Mouse (Mus musculus) liver, embryonic 16.5 days (tissue): Measurements from ENCODE around the gene Wdr63. TPM values are rescaled to one million over a fixed set of nuclear protein-coding genes. Genes with fewer than 3 reads are reported as not detected.
A peak's percentile ranks its signal among the peaks of the same experiment; 100 is the strongest.

Experiments used
- ATAC-seq: fragments of 200-750 bp; cut with Nextera tagmentation; 2 replicates; pipeline ENCODE4 v1.8.0; 2017; ENCODE audit warnings: low read depth, mild to moderate bottlenecking, moderate number of reproducible peaks, moderate library complexity
- H3K27ac ChIP-seq: fragments of 300-500 bp; sonication (generic); 2 replicates; pipeline ENCODE4 v1.5.1; 2014; ENCODE audit warnings: mild to moderate bottlenecking, low read length
- H3K27me3 ChIP-seq: fragments of 300-500 bp; sonication (generic); 2 replicates; pipeline ENCODE4 v1.6.1; 2014; ENCODE audit warnings: low read depth, low read length, mixed read lengths; ENCODE audit not compliant: control insufficient read depth, insufficient read depth
- H3K36me3 ChIP-seq: fragments of 300-500 bp; sonication (generic); 2 replicates; pipeline ENCODE4 v1.6.1; 2014; ENCODE audit warnings: mild to moderate bottlenecking; ENCODE audit not compliant: control insufficient read depth, insufficient read depth
- H3K4me1 ChIP-seq: fragments of 300-500 bp; sonication (generic); 2 replicates; pipeline ENCODE4 v1.6.1; 2014; ENCODE audit warnings: low read depth, low read length, mixed read lengths; ENCODE audit not compliant: control insufficient read depth
- H3K4me2 ChIP-seq: fragments of 300-500 bp; sonication (generic); 2 replicates; pipeline ENCODE4 v1.6.1; 2014; ENCODE audit warnings: low read depth, low read length, mixed read lengths
- H3K4me3 ChIP-seq: fragments of 300-500 bp; sonication (generic); 2 replicates; pipeline ENCODE4 v1.5.1; 2014; ENCODE audit warnings: low read depth, mild to moderate bottlenecking, low read length
- H3K9ac ChIP-seq: fragments of 300-500 bp; sonication (generic); 2 replicates; pipeline ENCODE4 v1.6.1; 2014; ENCODE audit warnings: low read depth, low read length
- H3K9me3 ChIP-seq: fragments of 300-500 bp; sonication (generic); replicated peaks from 2 replicates; pipeline ENCODE4 v1.6.1; 2016; ENCODE audit warnings: low read length; ENCODE audit not compliant: control insufficient read depth
- WGBS: fragments of 180-500 bp; shearing (Covaris S2); extraction: QIAGEN DNeasy Blood & Tissue Kit; methylation state at CpG from one replicate; pipeline ENCODE4 v1.1.7; 2014; ENCODE audit not compliant: insufficient replicate concordance; 5-methylcytosine and 5-hydroxymethylcytosine counted together
- polyA plus RNA-seq: library from polyadenylated mRNA; unstranded; fragments of >200 nt; fragmentation: Nextera tagmentation; extraction: Ambion mirVana; gene quantifications from 2 replicates; pipeline ENCODE4 v1.2.1, GENCODE M21; 2015

Wdr63 gene
- polyA plus RNA-seq, 1 experiment from 2014 or later: not detected

GRCm38 (mm10) chr3:146053082-146053814 is 54.7 kb downstream of the Wdr63 start:
- Histone ChIP-seq H3K27me3 (no peaks in the 10 kb centered on the region), H3K4me1 (no peaks in the 10 kb centered on the region), H3K4me3 (no peak overlapping the region), H3K9me3 (no peaks in the 10 kb centered on the region), H3K27ac (no peak overlapping the region), H3K4me2 (no peak overlapping the region), H3K36me3 (no peaks in the 10 kb centered on the region), H3K9ac (no peak overlapping the region)
- no peak for ATAC-seq
- WGBS: 47% methylated on average over 6 of the region's 6 CpGs

DNA sequence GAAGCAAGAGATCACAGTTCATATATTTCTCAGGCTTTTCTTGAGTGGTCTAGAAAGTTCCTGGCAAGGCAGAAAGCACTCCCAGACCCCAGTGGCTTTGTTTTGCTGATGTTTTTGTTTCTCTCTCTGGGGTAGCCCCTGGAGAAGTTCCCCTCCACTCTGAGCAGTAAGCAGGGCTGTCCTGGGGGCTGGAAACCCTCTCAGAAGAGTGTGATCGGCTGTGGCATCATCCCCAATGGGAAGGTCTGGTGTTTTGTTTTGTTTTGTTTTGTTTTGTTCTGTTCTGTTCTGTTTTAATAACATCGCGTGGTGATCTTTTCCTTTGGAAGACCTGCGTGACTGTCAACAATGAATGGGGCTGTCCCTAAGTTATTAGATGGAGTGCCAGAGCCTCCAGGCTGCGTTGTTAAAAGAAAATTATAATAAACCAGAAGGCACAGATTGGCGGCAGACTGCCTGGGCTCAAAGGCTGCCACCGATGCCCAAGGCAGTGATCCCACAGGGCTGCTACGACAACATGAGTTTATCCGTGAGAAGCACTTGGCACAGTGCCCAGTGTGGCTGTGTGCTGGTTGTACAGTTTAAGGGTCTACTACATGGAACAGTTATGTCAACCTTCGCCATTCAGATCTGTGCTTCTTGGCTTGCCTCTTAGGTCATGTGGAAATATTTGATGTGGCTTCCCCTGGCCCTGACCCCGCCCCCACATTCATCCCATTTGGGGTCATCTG is 56.5 kb downstream of the Wdr63 start:
- Histone ChIP-seq H3K27me3 (no peaks in the 10 kb centered on the region), H3K4me2 (no peak overlapping the region), H3K9me3 (no peaks in the 10 kb centered on the region), H3K4me3 (no peak overlapping the region), H3K9ac (no peak overlapping the region), H3K27ac (no peak overlapping the region), H3K36me3 (no peaks in the 10 kb centered on the region), H3K4me1 (no peaks in the 10 kb centered on the region; the same call in 1 of the 2 replicates)
- WGBS: 57% methylated on average over 11 of the region's 11 CpGs
- ATAC-seq: no peak

DNA sequence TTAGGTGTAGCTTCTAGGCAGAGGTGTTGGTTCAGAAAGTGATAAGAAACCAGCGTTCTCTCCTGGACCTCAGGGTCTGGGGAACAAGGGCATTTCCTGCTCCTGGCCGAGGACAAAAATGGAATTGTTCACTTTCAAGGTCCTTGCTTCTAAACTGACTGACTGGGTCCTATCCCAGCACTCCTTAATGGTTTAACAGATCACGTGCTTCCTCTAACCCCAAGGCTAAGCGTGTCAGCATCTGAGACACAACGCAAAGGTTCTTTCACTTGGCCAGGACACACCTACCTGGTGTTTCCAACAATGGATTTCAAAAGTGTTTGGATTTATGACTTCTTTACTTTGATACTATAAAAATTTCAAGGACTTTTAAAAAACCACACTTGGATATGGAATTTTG is 58.0 kb downstream of the Wdr63 start:
- H3K9me3 ChIP-seq: no peaks in the 10 kb centered on the region
- H3K4me2 ChIP-seq: no peak overlapping the region
- ATAC-seq: no peak
- H3K27ac ChIP-seq: no peak overlapping the region
- H3K27me3 ChIP-seq: no peaks in the 10 kb centered on the region
- H3K9ac ChIP-seq: no peak overlapping the region
- 58% methylated on average over 5 of the region's 5 CpGs for WGBS
- H3K4me3 ChIP-seq: no peak overlapping the region
- no peaks in the 10 kb centered on the region; the same call in 1 of the 2 replicates for H3K4me1 ChIP-seq
- H3K36me3 ChIP-seq: no peaks in the 10 kb centered on the region

DNA sequence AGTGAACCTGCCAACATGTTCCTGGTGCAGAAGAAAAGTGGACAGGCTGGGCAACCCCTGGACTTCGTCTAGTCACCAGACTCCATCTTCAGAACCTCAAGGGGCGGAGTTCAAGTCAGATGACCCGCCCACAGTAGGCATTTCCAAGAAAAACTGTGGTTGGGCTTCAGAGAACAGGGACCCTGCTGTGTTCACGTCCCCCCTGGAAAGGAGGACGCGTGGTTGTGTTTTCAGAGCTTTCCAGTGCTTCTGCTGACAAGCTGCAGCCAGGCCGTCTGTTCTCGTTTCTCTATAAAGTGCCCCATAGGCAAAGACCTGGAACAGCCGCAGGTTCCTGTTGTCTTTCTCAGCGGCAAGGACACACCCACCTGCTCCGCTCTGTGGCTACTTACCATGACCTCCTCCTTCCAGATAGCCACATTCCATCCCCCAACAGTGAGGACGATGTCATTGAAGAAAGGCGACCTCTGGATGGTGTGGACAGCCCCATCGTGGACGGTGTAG is 60.2 kb downstream of the Wdr63 start:
- Histone ChIP-seq H3K27ac (no peak overlapping the region), H3K4me1 (no peaks in the 10 kb centered on the region; the same call in 1 of the 2 replicates), H3K36me3 (no peaks in the 10 kb centered on the region), H3K9me3 (no peaks in the 10 kb centered on the region), H3K9ac (no peak overlapping the region), H3K4me3 (peak overlapping the region; percentile 14), H3K27me3 (no peaks in the 10 kb centered on the region), H3K4me2 (peak overlapping the region; percentile 49)
- 16% methylated on average over 15 of the region's 15 CpGs for WGBS
- ATAC-seq: peak; percentile 39

DNA sequence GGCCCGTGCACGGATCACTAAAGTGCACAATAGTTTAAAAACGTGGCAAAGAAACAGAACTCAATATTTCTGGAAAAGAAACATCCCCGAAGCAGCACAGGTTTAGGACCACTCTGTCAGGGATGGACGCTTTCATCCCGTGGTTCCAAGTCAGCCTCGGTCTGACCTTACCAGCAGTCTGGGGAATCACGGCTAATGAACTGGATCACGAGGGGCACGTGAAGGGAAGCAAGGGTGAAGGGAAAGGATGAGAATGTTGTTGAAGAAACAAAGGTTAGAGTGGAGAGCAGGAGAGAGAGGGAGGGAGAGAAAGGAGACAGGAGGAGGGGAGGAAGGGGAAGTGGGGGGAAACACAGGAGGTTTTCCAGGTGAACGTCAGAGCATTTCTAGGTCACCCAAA is 61.9 kb downstream of the Wdr63 start:
- Histone ChIP-seq H3K36me3 (no peaks in the 10 kb centered on the region), H3K9me3 (no peaks in the 10 kb centered on the region), H3K4me3 (no peak overlapping the region), H3K4me2 (no peak overlapping the region), H3K4me1 (no peaks in the 10 kb centered on the region; the same call in 1 of the 2 replicates), H3K27me3 (no peaks in the 10 kb centered on the region), H3K9ac (no peak overlapping the region), H3K27ac (no peak overlapping the region)
- no peak for ATAC-seq
- 71% methylated on average over 11 of the region's 11 CpGs for WGBS

DNA sequence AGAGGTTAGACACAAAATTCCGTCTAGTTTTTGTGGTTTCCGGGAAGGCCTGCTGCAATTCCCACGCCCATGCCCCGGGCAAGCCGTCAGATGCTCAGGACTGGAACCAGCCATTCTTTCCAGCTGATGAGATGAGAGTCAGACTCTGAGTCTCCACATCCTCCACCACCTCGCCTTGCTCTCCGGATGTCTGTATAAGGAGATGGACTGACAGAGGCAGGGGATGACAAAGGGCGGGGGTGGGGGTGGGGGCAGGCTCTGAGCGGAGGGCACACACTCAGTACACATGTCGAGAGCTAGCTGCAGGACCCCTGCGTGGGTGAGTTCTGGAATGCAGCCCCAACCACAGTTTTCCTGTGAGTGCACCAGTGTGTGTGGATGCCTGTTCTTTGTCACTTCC is 63.0 kb downstream of the Wdr63 start:
- Histone ChIP-seq H3K27me3 (no peaks in the 10 kb centered on the region), H3K4me3 (no peak overlapping the region), H3K36me3 (no peaks in the 10 kb centered on the region), H3K4me2 (no peak overlapping the region), H3K9me3 (no peaks in the 10 kb centered on the region), H3K9ac (no peak overlapping the region), H3K27ac (no peak overlapping the region), H3K4me1 (no peaks in the 10 kb centered on the region; the same call in 1 of the 2 replicates)
- WGBS: 17% methylated on average over 11 of the region's 11 CpGs
- ATAC-seq: no peak

GRCm38 (mm10) chr3:146041382-146041781 is 66.5 kb downstream of the Wdr63 start:
- Histone ChIP-seq H3K27ac (no peak overlapping the region), H3K9me3 (no peaks in the 10 kb centered on the region), H3K36me3 (no peaks in the 10 kb centered on the region), H3K4me1 (no peaks in the 10 kb centered on the region), H3K4me3 (no peak overlapping the region), H3K9ac (no peak overlapping the region), H3K27me3 (no peaks in the 10 kb centered on the region), H3K4me2 (no peak overlapping the region)
- WGBS: 80% methylated on average over 11 of the region's 11 CpGs
- ATAC-seq: no peak

GRCm38 (mm10) chr3:146039132-146039903 is 68.6 kb downstream of the Wdr63 start:
- Histone ChIP-seq H3K4me3 (no peak overlapping the region), H3K27me3 (no peaks in the 10 kb centered on the region), H3K36me3 (no peaks in the 10 kb centered on the region), H3K9ac (no peak overlapping the region), H3K4me1 (no peaks in the 10 kb centered on the region), H3K27ac (no peak overlapping the region), H3K9me3 (no peaks in the 10 kb centered on the region), H3K4me2 (no peak overlapping the region)
- no peak for ATAC-seq
- WGBS: 36% methylated on average over 12 of the region's 12 CpGs
